Mouse (Mus musculus) lung, adult 2 months (tissue): ENCODE data around the gene Galnt10.

Experiments used
- CTCF ChIP-seq: fragments of 200-500 bp; IDR thresholded peaks from 2 replicates; pipeline ENCODE4 v1.5.1; 2011; ENCODE audit warnings: mild to moderate bottlenecking, low read length, control low read depth; ENCODE audit not compliant: insufficient read depth
- POLR2A ChIP-seq: fragments of 200-500 bp; IDR thresholded peaks from 2 replicates; pipeline ENCODE4 v1.6.1; 2011; ENCODE audit warnings: low read depth, mild to moderate bottlenecking, control low read depth, low read length, borderline replicate concordance; ENCODE audit errors: extremely low read depth

GRCm38 (mm10) chr11:57686797-57687196 lies 41.6 kb downstream of the Galnt10 start:
- TF ChIP-seq POLR2A (no peak), CTCF (no peak)
